Mouse (Mus musculus) kidney, postnatal 0 days (tissue): ENCODE measurements around the gene Chaf1a. TPM values are rescaled to one million over a fixed set of nuclear protein-coding genes. Genes with fewer than 3 reads are reported as not detected.

Source experiments
- ATAC-seq: fragments of 200-750 bp; cut with Nextera tagmentation; replicated peaks from 2 replicates; pipeline ENCODE4 v1.8.0; 2017; ENCODE audit warnings: low read depth, moderate number of reproducible peaks, moderate TSS enrichment, moderate library complexity; ENCODE audit not compliant: low FRiP score
- DNase-seq: peaks from one replicate; pipeline ENCODE4 v3.0.0-alpha.2; 2016; ENCODE audit warnings: low spot score
- H3K27ac ChIP-seq: fragments of 300-500 bp; sonication (generic); 2 replicates; pipeline ENCODE4 v1.5.1; 2014; ENCODE audit warnings: mild to moderate bottlenecking
- H3K27me3 ChIP-seq: fragments of 300-500 bp; sonication (generic); 2 replicates; pipeline ENCODE4 v1.6.1; 2014; ENCODE audit warnings: low read length, mixed read lengths; ENCODE audit not compliant: insufficient read depth
- H3K36me3 ChIP-seq: fragments of 300-500 bp; sonication (generic); 2 replicates; pipeline ENCODE4 v1.6.1; 2014; ENCODE audit warnings: low read length, mixed read lengths; ENCODE audit not compliant: insufficient read depth
- H3K4me1 ChIP-seq: fragments of 300-500 bp; sonication (generic); replicated peaks from 2 replicates; pipeline ENCODE4 v1.6.1; 2014; ENCODE audit warnings: antibody characterized with exemption, low read length, mixed read lengths; ENCODE audit not compliant: insufficient read depth
- H3K4me2 ChIP-seq: fragments of 300-500 bp; sonication (generic); 2 replicates; pipeline ENCODE4 v1.6.1; 2014; ENCODE audit warnings: mild to moderate bottlenecking, low read length, moderate library complexity, mixed read lengths
- H3K4me3 ChIP-seq: fragments of 300-500 bp; sonication (generic); replicated peaks from 2 replicates; pipeline ENCODE4 v1.5.1; 2014; ENCODE audit warnings: low read depth, low read length
- H3K9ac ChIP-seq: fragments of 300-500 bp; sonication (generic); 2 replicates; pipeline ENCODE4 v1.6.1; 2014; ENCODE audit warnings: low read depth, low read length
- H3K9me3 ChIP-seq: fragments of 300-500 bp; sonication (generic); replicated peaks from 2 replicates; pipeline ENCODE4 v1.6.1; 2016; ENCODE audit warnings: low read length, inconsistent platforms, mixed read lengths
- CTCF ChIP-seq: IDR thresholded peaks from 2 replicates; pipeline ENCODE4 v1.5.1; 2016; ENCODE audit warnings: antibody characterized with exemption, low read depth, mild to moderate bottlenecking, moderate library complexity
- WGBS: fragments of 180-500 bp; shearing (Covaris S2); extraction: QIAGEN DNeasy Blood & Tissue Kit; methylation state at CpG from one replicate; pipeline ENCODE4 v1.1.7; 2014; 5-methylcytosine and 5-hydroxymethylcytosine counted together
- polyA plus RNA-seq: library from polyadenylated mRNA; unstranded; fragments of >200 nt; fragmentation: Nextera tagmentation; extraction: Ambion mirVana; gene quantifications from 2 replicates; pipeline ENCODE4 v1.2.1, GENCODE M21; 2015

Chaf1a gene
- polyA plus RNA-seq, 1 experiment from 2014 or later: 11.1 TPM

DNA sequence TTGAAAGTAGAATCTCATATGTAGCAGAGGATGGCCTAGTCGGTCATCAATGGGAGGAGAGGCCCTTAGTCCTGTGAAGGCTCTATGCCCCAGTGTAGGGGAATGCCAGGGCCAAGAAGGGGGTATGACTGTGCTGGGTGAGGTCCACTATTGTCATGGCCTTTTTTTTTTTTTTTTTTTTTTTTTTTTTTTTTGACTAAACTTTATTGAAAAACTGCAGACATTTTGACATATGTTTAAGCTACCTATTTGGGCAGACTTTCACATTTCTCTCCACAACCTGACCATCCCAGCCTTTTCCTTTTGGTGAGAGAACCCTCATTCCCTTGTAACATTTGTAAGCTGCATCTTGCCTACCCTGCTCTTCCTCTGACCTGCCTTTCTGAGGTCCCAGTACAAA is 52.1 kb downstream of the Chaf1a start:
- H3K27me3 ChIP-seq: no peaks in the 10 kb centered on the region
- no peak overlapping the region for H3K9ac ChIP-seq
- H3K4me3 ChIP-seq: no peak overlapping the region
- no peak overlapping the region for H3K4me2 ChIP-seq
- no peaks in the 10 kb centered on the region for H3K4me1 ChIP-seq
- ATAC-seq (no peak), DNase-seq (no peak)
- no peaks in the 10 kb centered on the region for H3K9me3 ChIP-seq
- no peak overlapping the region for H3K27ac ChIP-seq
- WGBS: 88% methylated on average over 1 of the region's 1 CpGs
- no peak for TF ChIP-seq CTCF
- H3K36me3 ChIP-seq: peaks cover 32% of the 10 kb centered on the region

GRCm38 (mm10) chr17:56092794-56093193 is 52.6 kb downstream of the Chaf1a start:
- no peaks in the 10 kb centered on the region for H3K9me3 ChIP-seq
- no peak overlapping the region for H3K27ac ChIP-seq
- H3K4me2 ChIP-seq: no peak overlapping the region
- H3K4me3 ChIP-seq: no peak overlapping the region
- no peaks in the 10 kb centered on the region for H3K4me1 ChIP-seq
- 92% methylated on average over 1 of the region's 1 CpGs for WGBS
- H3K27me3 ChIP-seq: no peaks in the 10 kb centered on the region
- H3K36me3 ChIP-seq: peaks cover 35% of the 10 kb centered on the region
- no peak overlapping the region for H3K9ac ChIP-seq
- no peak for DNase-seq
- no peak for TF ChIP-seq CTCF
- no peak for ATAC-seq

DNA sequence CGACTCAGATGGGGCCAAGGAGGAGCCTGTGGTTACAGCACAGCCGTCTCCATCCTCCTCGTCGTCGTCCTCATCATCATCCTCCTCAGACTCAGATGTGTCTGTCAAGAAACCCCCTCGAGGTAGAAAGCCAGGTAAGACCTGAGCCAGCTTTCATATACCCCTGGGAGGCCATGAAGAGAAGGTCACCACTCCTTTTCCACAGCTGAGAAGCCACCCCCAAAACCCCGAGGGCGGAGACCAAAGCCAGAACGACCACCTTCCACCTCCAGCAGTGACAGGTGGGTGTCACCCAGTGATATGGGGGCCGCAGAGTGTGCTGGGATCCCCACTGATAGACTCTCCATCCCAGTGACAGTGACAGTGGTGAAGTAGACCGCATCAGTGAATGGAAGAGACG is 56.6 kb downstream of the Chaf1a start:
- no peak for DNase-seq
- no peak overlapping the region for H3K9ac ChIP-seq
- TF ChIP-seq CTCF: no peak
- H3K36me3 ChIP-seq: peaks cover 63% of the 10 kb centered on the region
- H3K4me2 ChIP-seq: no peak overlapping the region
- no peaks in the 10 kb centered on the region for H3K9me3 ChIP-seq
- WGBS: 90% methylated on average over 12 of the region's 12 CpGs
- ATAC-seq: no peak
- H3K27ac ChIP-seq: no peak overlapping the region
- H3K27me3 ChIP-seq: no peaks in the 10 kb centered on the region
- no peak overlapping the region for H3K4me3 ChIP-seq
- H3K4me1 ChIP-seq: no peaks in the 10 kb centered on the region

DNA sequence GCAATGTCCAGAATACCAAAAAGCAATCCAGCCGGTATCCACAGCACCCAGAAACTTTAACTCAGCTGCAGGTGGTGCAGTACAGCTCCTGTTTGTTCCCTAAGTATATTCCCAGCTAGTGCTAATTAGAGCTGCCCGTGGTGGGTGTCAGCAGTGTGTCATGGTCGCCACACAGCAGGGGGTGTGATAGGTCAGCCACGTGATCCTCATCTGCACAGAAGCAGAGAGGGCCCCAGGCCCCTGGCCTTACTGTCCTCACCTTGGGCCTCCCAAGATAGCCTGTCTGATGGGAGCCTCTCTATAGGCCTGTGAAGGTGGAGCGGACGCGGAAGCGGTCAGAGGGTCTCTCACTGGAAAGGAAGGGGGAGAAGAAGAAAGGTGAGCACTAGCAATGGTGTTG is 57.9 kb downstream of the Chaf1a start:
- Histone ChIP-seq H3K27me3 (no peaks in the 10 kb centered on the region), H3K27ac (no peak overlapping the region), H3K4me3 (no peak overlapping the region), H3K4me1 (no peaks in the 10 kb centered on the region), H3K9ac (no peak overlapping the region), H3K36me3 (peaks cover 68% of the 10 kb centered on the region), H3K9me3 (no peaks in the 10 kb centered on the region), H3K4me2 (no peak overlapping the region)
- WGBS: 92% methylated on average over 8 of the region's 8 CpGs
- ATAC-seq (no peak), DNase-seq (no peak)
- TF ChIP-seq CTCF: no peak

GRCm38 (mm10) chr17:56098711-56099572 is 58.7 kb downstream of the Chaf1a start:
- peak; percentile 33; the same call in 1 of the 2 replicates for TF ChIP-seq CTCF
- H3K9ac ChIP-seq: no peak overlapping the region
- no peaks in the 10 kb centered on the region for H3K4me1 ChIP-seq
- H3K4me3 ChIP-seq: no peak overlapping the region
- H3K9me3 ChIP-seq: no peaks in the 10 kb centered on the region
- ATAC-seq (no peak), DNase-seq (no peak)
- no peak overlapping the region for H3K4me2 ChIP-seq
- peaks cover 65% of the 10 kb centered on the region for H3K36me3 ChIP-seq
- H3K27me3 ChIP-seq: no peaks in the 10 kb centered on the region
- 90% methylated on average over 15 of the region's 15 CpGs for WGBS
- H3K27ac ChIP-seq: no peak overlapping the region

- Histone ChIP-seq H3K4me2 (no peak overlapping the region), H3K4me1 (no peaks in the 10 kb centered on the region), H3K9me3 (no peaks in the 10 kb centered on the region), H3K27ac (no peak overlapping the region), H3K36me3 (peaks cover 64% of the 10 kb centered on the region), H3K27me3 (no peaks in the 10 kb centered on the region), H3K9ac (no peak overlapping the region), H3K4me3 (no peak overlapping the region)
- no peak for TF ChIP-seq CTCF
- WGBS: 91% methylated on average over 3 of the region's 3 CpGs
- DNase-seq: no peak
- no peak for ATAC-seq
Observed at GRCm38 (mm10) chr17:56100811-56101210, 60.6 kb downstream of the Chaf1a start.

GRCm38 (mm10) chr17:56102158-56102557 is 61.9 kb downstream of the Chaf1a start:
- no peak overlapping the region for H3K9ac ChIP-seq
- no peak for DNase-seq
- H3K36me3 ChIP-seq: peaks cover 52% of the 10 kb centered on the region
- H3K4me3 ChIP-seq: no peak overlapping the region
- H3K4me1 ChIP-seq: no peaks in the 10 kb centered on the region
- no peak overlapping the region for H3K4me2 ChIP-seq
- no peaks in the 10 kb centered on the region for H3K27me3 ChIP-seq
- no peak for TF ChIP-seq CTCF
- no peak for ATAC-seq
- 92% methylated on average over 5 of the region's 5 CpGs for WGBS
- no peaks in the 10 kb centered on the region for H3K9me3 ChIP-seq
- H3K27ac ChIP-seq: no peak overlapping the region
